Mouse (Mus musculus) limb, embryonic 13.5 days (tissue): ENCODE measurements around the gene Gm11146. TPM values are rescaled to one million over a fixed set of nuclear protein-coding genes. Genes with fewer than 3 reads are reported as not detected.
A peak's percentile ranks its signal among the peaks of the same experiment; 100 is the strongest.

ENCODE experiments used
- ATAC-seq: fragments of 200-750 bp; cut with Nextera tagmentation; 2 replicates; pipeline ENCODE4 v1.8.0; 2017; ENCODE audit warnings: low read depth, moderate number of reproducible peaks, moderate TSS enrichment; ENCODE audit not compliant: low FRiP score
- H3K27ac ChIP-seq: fragments of 300-500 bp; sonication (generic); 2 replicates; pipeline ENCODE4 v1.5.1; 2015; ENCODE audit warnings: inconsistent platforms, mild to moderate bottlenecking, moderate library complexity
- H3K27me3 ChIP-seq: fragments of 300-500 bp; sonication (generic); 2 replicates; pipeline ENCODE4 v1.6.1; 2015; ENCODE audit warnings: mild to moderate bottlenecking, inconsistent platforms
- H3K36me3 ChIP-seq: fragments of 300-500 bp; sonication (generic); 2 replicates; pipeline ENCODE4 v1.6.1; 2015; ENCODE audit warnings: inconsistent platforms, mild to moderate bottlenecking, moderate library complexity
- H3K4me1 ChIP-seq: fragments of 300-500 bp; sonication (generic); 2 replicates; pipeline ENCODE4 v1.6.1; 2015; ENCODE audit warnings: inconsistent platforms
- H3K4me2 ChIP-seq: fragments of 300-500 bp; sonication (generic); replicated peaks from 2 replicates; pipeline ENCODE4 v1.6.1; 2015; ENCODE audit warnings: inconsistent platforms, mild to moderate bottlenecking, moderate library complexity
- H3K4me3 ChIP-seq: fragments of 300-500 bp; sonication (generic); 2 replicates; pipeline ENCODE4 v1.5.1; 2015; ENCODE audit warnings: moderate library complexity, mild to moderate bottlenecking, inconsistent platforms
- H3K9ac ChIP-seq: fragments of 300-500 bp; sonication (generic); 2 replicates; pipeline ENCODE4 v1.6.1; 2015; ENCODE audit warnings: mild to moderate bottlenecking, inconsistent platforms
- H3K9me3 ChIP-seq: fragments of 300-500 bp; sonication (generic); 2 replicates; pipeline ENCODE4 v1.6.1; 2016; ENCODE audit warnings: inconsistent platforms
- WGBS: fragments of 180-500 bp; shearing (Covaris S2); methylation state at CpG from one replicate; pipeline ENCODE4 v1.1.7; 2015; 5-methylcytosine and 5-hydroxymethylcytosine counted together
- polyA plus RNA-seq: library from polyadenylated mRNA; unstranded; fragments of >200 nt; fragmentation: Nextera tagmentation; extraction: Ambion mirVana; gene quantifications from 2 replicates; pipeline ENCODE4 v1.2.1, GENCODE M21; 2015

The Gm11146 gene
- not detected in 2 replicates for polyA plus RNA-seq

- Histone ChIP-seq H3K9ac (no peak within 1 kb of the TSS), H3K9me3 (no peaks in the 10 kb centered on the region), H3K4me2 (no peak within 1 kb of the TSS), H3K27ac (no peak within 1 kb of the TSS), H3K4me1 (no peaks in the 10 kb centered on the region), H3K4me3 (no peak within 1 kb of the TSS), H3K36me3 (peaks cover 6% of the 10 kb centered on the region), H3K27me3 (no peaks in the 10 kb centered on the region)
- ATAC-seq = no peak
- 75% methylated on average over 1 of the region's 1 CpGs for WGBS
Observed at GRCm38 (mm10) chr16:77601994-77602393, at the start of gene Gm11146. Gene Gm11146, minus strand, starts transcription at chr16:77602094.

DNA sequence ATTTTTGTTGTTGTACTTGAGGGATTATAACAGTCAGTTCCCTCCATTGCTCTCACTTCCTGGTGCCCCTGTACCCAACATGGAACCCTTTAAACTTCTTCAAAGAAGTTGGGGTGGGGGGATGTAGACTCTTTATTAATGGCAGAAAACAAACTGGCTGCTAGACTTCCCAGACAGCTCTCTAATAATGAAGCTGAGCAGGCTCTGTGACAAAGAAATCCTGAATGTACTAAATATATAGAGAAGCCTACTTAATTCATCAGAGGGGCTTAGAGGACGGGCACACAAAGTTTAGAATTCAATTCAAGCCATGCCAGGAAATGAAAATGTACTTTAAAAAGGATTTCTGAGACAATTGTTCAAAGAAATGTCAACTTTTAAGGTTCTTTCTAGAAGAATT is 48.7 kb upstream of the Gm11146 start:
- Histone ChIP-seq H3K9me3 (no peaks in the 10 kb centered on the region), H3K4me1 (no peaks in the 10 kb centered on the region), H3K36me3 (no peaks in the 10 kb centered on the region), H3K27ac (no peak overlapping the region), H3K4me3 (no peak overlapping the region), H3K27me3 (no peaks in the 10 kb centered on the region), H3K9ac (no peak overlapping the region), H3K4me2 (no peak overlapping the region)
- no peak for ATAC-seq
- WGBS = 53% methylated on average over 1 of the region's 1 CpGs

- no peak overlapping the region for H3K9ac ChIP-seq
- H3K4me3 ChIP-seq = no peak overlapping the region
- no peak overlapping the region for H3K4me2 ChIP-seq
- H3K36me3 ChIP-seq = no peaks in the 10 kb centered on the region
- no peaks in the 10 kb centered on the region for H3K9me3 ChIP-seq
- ATAC-seq = no peak
- H3K27me3 ChIP-seq = no peaks in the 10 kb centered on the region
- WGBS = 79% methylated on average over 2 of the region's 2 CpGs
- H3K27ac ChIP-seq = no peak overlapping the region
- peaks cover 6% of the 10 kb centered on the region; the same call in 1 of the 2 replicates for H3K4me1 ChIP-seq
Observed at GRCm38 (mm10) chr16:77649006-77649405, 47.1 kb upstream of the Gm11146 start.

- Histone ChIP-seq H3K27ac (no peak overlapping the region), H3K4me2 (no peak overlapping the region), H3K9me3 (no peaks in the 10 kb centered on the region), H3K27me3 (no peaks in the 10 kb centered on the region), H3K9ac (no peak overlapping the region), H3K4me3 (no peak overlapping the region), H3K36me3 (no peaks in the 10 kb centered on the region), H3K4me1 (peaks cover 10% of the 10 kb centered on the region)
- ATAC-seq = no peak
- WGBS = 69% methylated on average over 2 of the region's 2 CpGs
Observed at GRCm38 (mm10) chr16:77648181-77648580, 46.3 kb upstream of the Gm11146 start.

DNA sequence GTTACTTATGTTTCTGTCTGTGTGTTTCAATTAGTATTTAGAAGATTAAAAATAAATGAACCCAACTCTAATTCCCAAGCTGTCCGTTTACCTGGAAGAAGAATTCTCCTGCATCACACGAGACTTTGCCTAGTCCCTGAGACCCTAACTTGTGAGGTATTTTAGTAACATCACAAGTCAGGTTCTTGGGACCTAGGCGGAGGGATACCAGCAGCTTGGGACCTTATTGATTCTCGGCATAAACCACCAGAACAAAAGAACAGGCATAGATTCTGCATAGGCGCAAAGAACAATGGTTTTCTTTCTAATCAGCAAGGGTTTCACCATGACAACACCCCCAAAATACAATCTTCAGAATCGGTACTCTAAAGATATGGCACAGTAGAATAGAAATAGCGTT is 44.3 kb upstream of the Gm11146 start:
- Histone ChIP-seq H3K27me3 (no peaks in the 10 kb centered on the region), H3K4me1 (peaks cover 13% of the 10 kb centered on the region), H3K9ac (no peak overlapping the region), H3K27ac (no peak overlapping the region), H3K4me3 (no peak overlapping the region), H3K4me2 (no peak overlapping the region), H3K9me3 (no peaks in the 10 kb centered on the region), H3K36me3 (no peaks in the 10 kb centered on the region)
- no peak for ATAC-seq
- WGBS = 82% methylated on average over 7 of the region's 7 CpGs

DNA sequence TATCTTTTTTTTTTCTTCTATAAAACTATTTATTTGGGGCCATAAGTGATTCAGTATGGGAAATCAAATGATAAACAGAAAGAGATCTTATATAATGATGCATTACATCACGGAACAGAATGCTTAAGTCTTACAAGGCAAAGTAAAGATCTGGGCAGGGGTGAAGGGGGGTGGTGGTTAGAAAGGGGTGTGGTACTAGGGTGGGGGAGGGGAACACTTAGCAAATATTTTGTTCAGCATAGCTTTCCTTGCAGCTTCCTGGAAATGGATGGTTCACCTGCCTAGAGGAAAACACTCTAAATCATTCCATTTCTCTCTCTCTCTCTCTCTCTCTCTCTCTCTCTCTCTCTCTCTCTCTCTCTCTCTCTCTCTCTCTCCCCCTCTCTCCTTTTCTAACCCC is 43.1 kb upstream of the Gm11146 start:
- no peak overlapping the region for H3K27ac ChIP-seq
- peak overlapping the region; percentile 37 for H3K4me2 ChIP-seq
- H3K9ac ChIP-seq = no peak overlapping the region
- no peaks in the 10 kb centered on the region for H3K27me3 ChIP-seq
- H3K4me3 ChIP-seq = no peak overlapping the region
- peaks cover 13% of the 10 kb centered on the region for H3K4me1 ChIP-seq
- H3K9me3 ChIP-seq = no peaks in the 10 kb centered on the region
- no peak for ATAC-seq
- no peaks in the 10 kb centered on the region for H3K36me3 ChIP-seq
- 26% methylated on average over 1 of the region's 1 CpGs for WGBS

- H3K9me3 ChIP-seq = no peaks in the 10 kb centered on the region
- ATAC-seq = peak; percentile 77; the same call in 1 of the 2 replicates
- peak overlapping the region; percentile 82 for H3K4me2 ChIP-seq
- H3K9ac ChIP-seq = peak overlapping the region; percentile 75
- H3K4me1 ChIP-seq = peaks cover 13% of the 10 kb centered on the region
- H3K27me3 ChIP-seq = no peaks in the 10 kb centered on the region
- H3K27ac ChIP-seq = peak overlapping the region; percentile 81
- H3K36me3 ChIP-seq = no peaks in the 10 kb centered on the region
- H3K4me3 ChIP-seq = peak overlapping the region; percentile 56
- WGBS = 3% methylated on average over 31 of the region's 31 CpGs
Observed at GRCm38 (mm10) chr16:77643871-77644720, 42.2 kb upstream of the Gm11146 start.

GRCm38 (mm10) chr16:77643036-77643870 is 41.4 kb upstream of the Gm11146 start:
- no peaks in the 10 kb centered on the region for H3K27me3 ChIP-seq
- no peaks in the 10 kb centered on the region for H3K36me3 ChIP-seq
- H3K9me3 ChIP-seq = no peaks in the 10 kb centered on the region
- ATAC-seq = no peak; the same call in 1 of the 2 replicates
- H3K4me1 ChIP-seq = peaks cover 13% of the 10 kb centered on the region
- H3K4me3 ChIP-seq = peak overlapping the region; percentile 56; the same call in 1 of the 2 replicates
- WGBS = 73% methylated on average over 14 of the region's 14 CpGs
- H3K27ac ChIP-seq = peak overlapping the region; percentile 81; the same call in 1 of the 2 replicates
- H3K4me2 ChIP-seq = peak overlapping the region; percentile 82
- no peak overlapping the region for H3K9ac ChIP-seq

- Histone ChIP-seq H3K27me3 (no peaks in the 10 kb centered on the region), H3K4me3 (no peak overlapping the region), H3K9me3 (no peaks in the 10 kb centered on the region), H3K9ac (no peak overlapping the region), H3K4me2 (peak overlapping the region; percentile 30), H3K36me3 (no peaks in the 10 kb centered on the region), H3K27ac (peak overlapping the region; percentile 63; the same call in 1 of the 2 replicates), H3K4me1 (peaks cover 13% of the 10 kb centered on the region; the same call in 1 of the 2 replicates)
- peak; percentile 94 for ATAC-seq
- 7% methylated on average over 6 of the region's 6 CpGs for whole genome bisulfite sequencing
Observed at GRCm38 (mm10) chr16:77636497-77636896, 34.6 kb upstream of the Gm11146 start.

DNA sequence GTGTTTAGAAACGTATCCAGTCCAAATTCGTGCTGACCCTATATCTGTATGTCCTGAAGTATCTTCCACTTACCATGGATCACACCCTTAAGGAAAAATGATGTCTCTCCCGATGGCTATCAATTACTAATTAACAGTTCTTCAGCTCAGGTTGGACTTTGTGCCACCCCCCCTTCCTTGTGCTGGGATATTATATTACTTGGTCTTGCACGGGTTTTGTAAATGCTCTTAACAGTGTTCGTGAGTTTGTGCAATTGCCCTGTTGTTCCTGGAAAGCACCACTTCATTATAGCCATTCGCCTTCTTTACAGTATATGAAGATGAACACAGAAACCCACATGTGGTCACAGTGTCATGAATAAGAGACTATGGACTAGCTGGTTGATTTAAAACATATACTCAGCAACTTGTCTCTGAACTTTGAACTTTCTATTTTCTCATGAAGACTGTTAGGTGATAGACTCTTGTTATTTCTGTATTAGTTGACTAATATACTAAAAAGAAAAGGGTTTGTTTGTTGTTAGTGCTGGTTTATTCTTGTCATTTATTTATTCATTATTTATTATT is 30.5 kb upstream of the Gm11146 start:
- H3K4me2 ChIP-seq = no peak overlapping the region
- H3K4me1 ChIP-seq = peaks cover 18% of the 10 kb centered on the region; the same call in 1 of the 2 replicates
- no peaks in the 10 kb centered on the region for H3K9me3 ChIP-seq
- H3K36me3 ChIP-seq = no peaks in the 10 kb centered on the region
- 73% methylated on average over 6 of the region's 6 CpGs for WGBS
- no peaks in the 10 kb centered on the region for H3K27me3 ChIP-seq
- no peak overlapping the region for H3K27ac ChIP-seq
- H3K9ac ChIP-seq = no peak overlapping the region
- ATAC-seq = no peak
- H3K4me3 ChIP-seq = no peak overlapping the region

GRCm38 (mm10) chr16:77622681-77623080 is 20.8 kb upstream of the Gm11146 start:
- peak; percentile 57; the same call in 1 of the 2 replicates for ATAC-seq
- H3K27ac ChIP-seq = no peak overlapping the region
- no peaks in the 10 kb centered on the region for H3K9me3 ChIP-seq
- H3K9ac ChIP-seq = no peak overlapping the region
- H3K27me3 ChIP-seq = no peaks in the 10 kb centered on the region
- peaks cover 8% of the 10 kb centered on the region for H3K4me1 ChIP-seq
- no peak overlapping the region for H3K4me2 ChIP-seq
- H3K36me3 ChIP-seq = no peaks in the 10 kb centered on the region
- H3K4me3 ChIP-seq = no peak overlapping the region
- WGBS = 27% methylated on average over 5 of the region's 5 CpGs

DNA sequence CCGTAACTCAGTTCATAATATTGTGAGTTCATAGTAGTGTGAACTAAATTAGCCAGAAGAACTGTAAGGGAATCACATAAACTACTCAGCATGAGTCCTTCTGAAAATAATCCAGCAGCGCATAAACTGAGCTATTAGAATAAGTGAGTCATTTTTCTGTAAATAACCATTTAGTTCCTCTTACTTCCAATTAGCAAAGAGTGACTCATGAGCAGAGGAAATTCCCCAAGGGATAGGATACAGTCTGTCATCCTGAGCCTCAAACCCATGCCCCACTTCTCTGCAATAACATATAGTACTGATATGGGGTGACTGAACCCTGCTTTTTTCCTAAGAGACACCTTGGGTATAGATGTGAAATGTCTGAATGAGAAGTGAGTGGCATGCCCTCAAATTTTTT is 687 bp upstream of the Gm11146 start:
- Histone ChIP-seq H3K9me3 (no peaks in the 10 kb centered on the region), H3K27ac (no peak overlapping the region), H3K9ac (no peak overlapping the region), H3K4me2 (no peak overlapping the region), H3K4me3 (no peak overlapping the region), H3K27me3 (no peaks in the 10 kb centered on the region), H3K36me3 (peaks cover 6% of the 10 kb centered on the region), H3K4me1 (no peaks in the 10 kb centered on the region)
- WGBS = 61% methylated on average over 2 of the region's 2 CpGs
- no peak for ATAC-seq
